Mouse (Mus musculus): ENCODE data around the gene Cep164. TPM values are rescaled to one million over a fixed set of nuclear protein-coding genes. Genes with fewer than 3 reads are reported as not detected.

The Cep164 gene
- polyA plus RNA-seq (2015; fragmentation: Nextera tagmentation; extraction: Ambion mirVana), result 24.1 and 31.1 TPM in 2 replicates

GRCm38 (mm10) chr9:45828291-45828963 lies at the start of gene Cep164:
Gene Cep164 (minus strand): TSS chr9:45828691.
- Histone ChIP-seq H3K4me2 (replicated peaks; ENCODE audit: low read depth, low read length) (peak within 1 kb of the TSS; percentile 84), H3K36me3 (ENCODE audit: insufficient read depth, low read length) (no peaks in the 10 kb centered on the region), H3K9me3 (ENCODE audit: low read length) (peaks cover 8% of the 10 kb centered on the region), H3K9ac (replicated peaks; ENCODE audit: low read length) (peak within 1 kb of the TSS; percentile 76), H3K27me3 (ENCODE audit: insufficient read depth, low read length) (no peaks in the 10 kb centered on the region), H3K4me1 (ENCODE audit: insufficient read depth, low read length) (peaks cover 12% of the 10 kb centered on the region), H3K4me3 (ENCODE audit: low read length) (peak within 1 kb of the TSS; percentile 79), H3K27ac (ENCODE audit: low read length) (peak within 1 kb of the TSS; percentile 82)
- under 1% methylated on average over 31 of the region's 31 CpGs for WGBS
- ATAC-seq (ENCODE audit: low FRiP score, low TSS enrichment), result peak; percentile 97

GRCm38 (mm10) chr9:45877928-45878327 lies 49.4 kb upstream of the Cep164 start:
- no peak for ATAC-seq (ENCODE audit: low FRiP score, low TSS enrichment)
- 81% methylated on average over 2 of the region's 2 CpGs for WGBS
- no peaks in the 10 kb centered on the region for H3K9me3 ChIP-seq (ENCODE audit: low read length)
- peaks cover 18% of the 10 kb centered on the region for H3K36me3 ChIP-seq (ENCODE audit: insufficient read depth, low read length)
- no peak overlapping the region for H3K4me2 ChIP-seq (replicated peaks; ENCODE audit: low read depth, low read length)
- H3K27me3 ChIP-seq (ENCODE audit: insufficient read depth, low read length), result no peaks in the 10 kb centered on the region
- H3K27ac ChIP-seq (ENCODE audit: low read length), result no peak overlapping the region
- no peaks in the 10 kb centered on the region for H3K4me1 ChIP-seq (ENCODE audit: insufficient read depth, low read length)
- H3K9ac ChIP-seq (replicated peaks; ENCODE audit: low read length), result no peak overlapping the region
- no peak overlapping the region for H3K4me3 ChIP-seq (ENCODE audit: low read length)

GRCm38 (mm10) chr9:45870265-45870664 lies 41.8 kb upstream of the Cep164 start:
- no peak overlapping the region for H3K9ac ChIP-seq (replicated peaks; ENCODE audit: low read length)
- no peaks in the 10 kb centered on the region for H3K4me1 ChIP-seq (ENCODE audit: insufficient read depth, low read length)
- no peaks in the 10 kb centered on the region for H3K9me3 ChIP-seq (ENCODE audit: low read length)
- peaks cover 46% of the 10 kb centered on the region for H3K36me3 ChIP-seq (ENCODE audit: insufficient read depth, low read length)
- no peak overlapping the region for H3K4me2 ChIP-seq (replicated peaks; ENCODE audit: low read depth, low read length)
- H3K27ac ChIP-seq (ENCODE audit: low read length), result no peak overlapping the region
- H3K4me3 ChIP-seq (ENCODE audit: low read length), result no peak overlapping the region
- WGBS, result 93% methylated on average over 3 of the region's 3 CpGs
- ATAC-seq (ENCODE audit: low FRiP score, low TSS enrichment), result no peak
- H3K27me3 ChIP-seq (ENCODE audit: insufficient read depth, low read length), result no peaks in the 10 kb centered on the region

- H3K9me3 ChIP-seq (ENCODE audit: low read length), result no peaks in the 10 kb centered on the region
- H3K4me2 ChIP-seq (replicated peaks; ENCODE audit: low read depth, low read length), result no peak overlapping the region
- H3K4me1 ChIP-seq (ENCODE audit: insufficient read depth, low read length), result no peaks in the 10 kb centered on the region
- 94% methylated on average over 3 of the region's 3 CpGs for WGBS
- H3K27ac ChIP-seq (ENCODE audit: low read length), result no peak overlapping the region
- no peak overlapping the region for H3K4me3 ChIP-seq (ENCODE audit: low read length)
- H3K27me3 ChIP-seq (ENCODE audit: insufficient read depth, low read length), result no peaks in the 10 kb centered on the region
- ATAC-seq (ENCODE audit: low FRiP score, low TSS enrichment), result no peak
- peaks cover 51% of the 10 kb centered on the region for H3K36me3 ChIP-seq (ENCODE audit: insufficient read depth, low read length)
- no peak overlapping the region for H3K9ac ChIP-seq (replicated peaks; ENCODE audit: low read length)
These were observed 40.7 kb upstream of the Cep164 start for GRCm38 (mm10) chr9:45869181-45869580.

- ATAC-seq (ENCODE audit: low FRiP score, low TSS enrichment), result no peak
- Histone ChIP-seq H3K4me2 (replicated peaks; ENCODE audit: low read depth, low read length) (no peak overlapping the region), H3K27ac (ENCODE audit: low read length) (no peak overlapping the region), H3K36me3 (ENCODE audit: insufficient read depth, low read length) (peaks cover 68% of the 10 kb centered on the region), H3K9ac (replicated peaks; ENCODE audit: low read length) (no peak overlapping the region), H3K9me3 (ENCODE audit: low read length) (no peaks in the 10 kb centered on the region), H3K4me3 (ENCODE audit: low read length) (no peak overlapping the region), H3K4me1 (ENCODE audit: insufficient read depth, low read length) (no peaks in the 10 kb centered on the region), H3K27me3 (ENCODE audit: insufficient read depth, low read length) (no peaks in the 10 kb centered on the region)
- WGBS, result 69% methylated on average over 7 of the region's 7 CpGs
These were observed 33.3 kb upstream of the Cep164 start for GRCm38 (mm10) chr9:45861813-45862212.

GRCm38 (mm10) chr9:45859364-45859763 lies 30.9 kb upstream of the Cep164 start:
- H3K9ac ChIP-seq (replicated peaks; ENCODE audit: low read length), result no peak overlapping the region
- H3K27me3 ChIP-seq (ENCODE audit: insufficient read depth, low read length), result no peaks in the 10 kb centered on the region
- no peaks in the 10 kb centered on the region for H3K9me3 ChIP-seq (ENCODE audit: low read length)
- H3K4me3 ChIP-seq (ENCODE audit: low read length), result no peak overlapping the region
- no peaks in the 10 kb centered on the region for H3K4me1 ChIP-seq (ENCODE audit: insufficient read depth, low read length)
- H3K36me3 ChIP-seq (ENCODE audit: insufficient read depth, low read length), result peaks cover 60% of the 10 kb centered on the region
- no peak overlapping the region for H3K4me2 ChIP-seq (replicated peaks; ENCODE audit: low read depth, low read length)
- 68% methylated on average over 10 of the region's 10 CpGs for WGBS
- H3K27ac ChIP-seq (ENCODE audit: low read length), result no peak overlapping the region
- peak; percentile 78; the same call in 1 of the 2 replicates for ATAC-seq (ENCODE audit: low FRiP score, low TSS enrichment)

GRCm38 (mm10) chr9:45854136-45854535 lies 25.6 kb upstream of the Cep164 start:
- 83% methylated on average over 1 of the region's 1 CpGs for WGBS
- Histone ChIP-seq H3K27ac (ENCODE audit: low read length) (no peak overlapping the region), H3K4me1 (ENCODE audit: insufficient read depth, low read length) (peaks cover 26% of the 10 kb centered on the region), H3K4me3 (ENCODE audit: low read length) (no peak overlapping the region), H3K36me3 (ENCODE audit: insufficient read depth, low read length) (peaks cover 28% of the 10 kb centered on the region), H3K27me3 (ENCODE audit: insufficient read depth, low read length) (no peaks in the 10 kb centered on the region), H3K9ac (replicated peaks; ENCODE audit: low read length) (no peak overlapping the region), H3K4me2 (replicated peaks; ENCODE audit: low read depth, low read length) (no peak overlapping the region), H3K9me3 (ENCODE audit: low read length) (no peaks in the 10 kb centered on the region)
- no peak for ATAC-seq (ENCODE audit: low FRiP score, low TSS enrichment)

- WGBS, result 96% methylated on average over 2 of the region's 2 CpGs
- H3K27ac ChIP-seq (ENCODE audit: low read length), result no peak overlapping the region
- ATAC-seq (ENCODE audit: low FRiP score, low TSS enrichment), result no peak
- no peak overlapping the region for H3K4me3 ChIP-seq (ENCODE audit: low read length)
- no peak overlapping the region for H3K4me2 ChIP-seq (replicated peaks; ENCODE audit: low read depth, low read length)
- H3K27me3 ChIP-seq (ENCODE audit: insufficient read depth, low read length), result no peaks in the 10 kb centered on the region
- no peaks in the 10 kb centered on the region for H3K9me3 ChIP-seq (ENCODE audit: low read length)
- no peak overlapping the region for H3K9ac ChIP-seq (replicated peaks; ENCODE audit: low read length)
- peaks cover 24% of the 10 kb centered on the region for H3K36me3 ChIP-seq (ENCODE audit: insufficient read depth, low read length)
- peaks cover 26% of the 10 kb centered on the region for H3K4me1 ChIP-seq (ENCODE audit: insufficient read depth, low read length)
These were observed 25.2 kb upstream of the Cep164 start for GRCm38 (mm10) chr9:45853695-45854094.

GRCm38 (mm10) chr9:45851776-45852175 lies 23.3 kb upstream of the Cep164 start:
- no peak overlapping the region for H3K9ac ChIP-seq (replicated peaks; ENCODE audit: low read length)
- no peaks in the 10 kb centered on the region for H3K9me3 ChIP-seq (ENCODE audit: low read length)
- no peaks in the 10 kb centered on the region for H3K27me3 ChIP-seq (ENCODE audit: insufficient read depth, low read length)
- H3K4me1 ChIP-seq (ENCODE audit: insufficient read depth, low read length), result peaks cover 36% of the 10 kb centered on the region
- peaks cover 7% of the 10 kb centered on the region; the same call in 1 of the 2 replicates for H3K36me3 ChIP-seq (ENCODE audit: insufficient read depth, low read length)
- no peak overlapping the region for H3K4me3 ChIP-seq (ENCODE audit: low read length)
- ATAC-seq (ENCODE audit: low FRiP score, low TSS enrichment), result no peak
- WGBS, result 91% methylated on average over 2 of the region's 2 CpGs
- no peak overlapping the region for H3K27ac ChIP-seq (ENCODE audit: low read length)
- H3K4me2 ChIP-seq (replicated peaks; ENCODE audit: low read depth, low read length), result no peak overlapping the region

- no peak overlapping the region for H3K4me2 ChIP-seq (replicated peaks; ENCODE audit: low read depth, low read length)
- 60% methylated on average over 5 of the region's 5 CpGs for WGBS
- no peak overlapping the region for H3K4me3 ChIP-seq (ENCODE audit: low read length)
- no peaks in the 10 kb centered on the region for H3K27me3 ChIP-seq (ENCODE audit: insufficient read depth, low read length)
- H3K4me1 ChIP-seq (ENCODE audit: insufficient read depth, low read length), result peaks cover 36% of the 10 kb centered on the region
- no peak for ATAC-seq (ENCODE audit: low FRiP score, low TSS enrichment)
- no peaks in the 10 kb centered on the region for H3K9me3 ChIP-seq (ENCODE audit: low read length)
- H3K36me3 ChIP-seq (ENCODE audit: insufficient read depth, low read length), result peaks cover 6% of the 10 kb centered on the region; the same call in 1 of the 2 replicates
- H3K9ac ChIP-seq (replicated peaks; ENCODE audit: low read length), result peak overlapping the region; percentile 53
- H3K27ac ChIP-seq (ENCODE audit: low read length), result peak overlapping the region; percentile 88
These were observed 22.8 kb upstream of the Cep164 start for GRCm38 (mm10) chr9:45851330-45851729.
